Mouse (Mus musculus) left cerebral cortex, adult 9 months (tissue): ENCODE results near the gene Ikzf1.

Source experiments
- DNase-seq, 2 experiments: peaks; one replicate each; pipeline ENCODE4 v3.0.0; 2022; ENCODE audit warnings: low spot score in 2 of 2

Gene Ikzf1

DNA sequence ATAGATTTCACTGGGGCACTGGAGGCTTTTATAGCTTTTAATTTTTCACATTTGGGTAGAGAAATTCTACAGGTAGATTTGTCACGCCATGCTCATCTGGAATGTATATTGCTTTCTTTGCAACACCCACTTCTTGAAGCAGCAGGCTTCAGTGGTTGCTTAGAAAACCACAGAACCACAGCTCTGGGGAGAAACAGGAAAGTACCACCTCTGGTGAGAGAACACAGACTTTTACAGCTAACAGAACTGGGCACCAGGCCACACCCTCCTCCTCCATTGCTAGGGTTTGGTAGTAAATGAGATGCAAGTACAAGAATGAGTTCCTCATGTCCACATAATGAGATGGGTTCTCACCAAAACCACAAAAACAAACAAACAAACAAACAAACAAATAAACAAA is 81.3 kb downstream of the Ikzf1 start:
- DNase-seq = no peak

DNA sequence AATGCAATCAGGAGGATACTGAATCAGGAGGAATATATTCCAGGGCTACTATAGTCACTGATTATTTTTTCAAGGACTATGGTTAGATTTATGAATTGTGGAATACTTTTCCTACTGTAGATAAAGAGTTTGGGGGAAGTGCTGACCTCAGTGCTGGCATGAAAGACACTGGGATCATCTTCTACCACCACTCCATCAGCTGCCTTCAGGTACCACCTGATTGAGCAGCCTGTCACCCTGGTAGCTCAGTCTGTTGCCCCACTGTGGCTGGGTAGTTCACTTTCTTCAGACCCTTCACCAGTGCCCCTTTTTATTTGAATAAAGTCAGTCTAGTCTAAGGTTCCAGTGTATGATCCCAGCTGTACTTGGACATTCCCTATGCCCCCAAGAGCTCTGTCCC is 81.9 kb downstream of the Ikzf1 start:
- DNase-seq = no peak

GRCm38 (mm10) chr11:11768057-11768456 is 83.3 kb downstream of the Ikzf1 start:
- DNase-seq = no peak

DNA sequence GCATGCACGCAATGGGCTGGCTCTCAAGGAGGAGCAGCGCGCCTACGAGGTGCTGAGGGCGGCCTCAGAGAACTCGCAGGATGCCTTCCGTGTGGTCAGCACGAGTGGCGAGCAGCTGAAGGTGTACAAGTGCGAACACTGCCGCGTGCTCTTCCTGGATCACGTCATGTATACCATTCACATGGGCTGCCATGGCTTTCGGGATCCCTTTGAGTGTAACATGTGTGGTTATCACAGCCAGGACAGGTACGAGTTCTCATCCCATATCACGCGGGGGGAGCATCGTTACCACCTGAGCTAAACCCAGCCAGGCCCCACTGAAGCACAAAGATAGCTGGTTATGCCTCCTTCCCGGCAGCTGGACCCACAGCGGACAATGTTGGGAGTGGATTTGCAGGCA is 84.5 kb downstream of the Ikzf1 start:
- DNase-seq = no peak

- DNase-seq = no peak
Observed at GRCm38 (mm10) chr11:11770691-11771090, 85.9 kb downstream of the Ikzf1 start.

DNA sequence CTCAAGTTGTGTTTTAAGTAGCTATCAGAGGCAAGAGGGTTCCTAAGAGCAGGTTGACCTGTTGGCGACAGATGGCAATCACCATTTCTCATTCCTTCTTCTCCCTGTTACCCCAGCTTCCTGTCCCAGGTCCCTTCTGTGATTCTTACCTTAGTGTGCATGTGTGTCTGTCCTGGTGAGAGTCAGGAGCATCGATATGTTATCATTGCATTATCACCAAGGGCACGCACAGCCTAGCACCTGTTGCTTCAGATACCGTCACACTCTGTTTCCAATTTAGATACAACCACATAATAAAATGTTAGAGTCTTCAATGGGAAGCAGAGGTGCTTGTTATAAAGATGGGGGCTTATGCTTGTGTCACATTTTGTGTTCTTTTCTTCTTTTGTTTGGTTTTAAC is 87.4 kb downstream of the Ikzf1 start:
- DNase-seq = no peak

GRCm38 (mm10) chr11:11774384-11774783 is 89.6 kb downstream of the Ikzf1 start:
- no peak for DNase-seq

DNA sequence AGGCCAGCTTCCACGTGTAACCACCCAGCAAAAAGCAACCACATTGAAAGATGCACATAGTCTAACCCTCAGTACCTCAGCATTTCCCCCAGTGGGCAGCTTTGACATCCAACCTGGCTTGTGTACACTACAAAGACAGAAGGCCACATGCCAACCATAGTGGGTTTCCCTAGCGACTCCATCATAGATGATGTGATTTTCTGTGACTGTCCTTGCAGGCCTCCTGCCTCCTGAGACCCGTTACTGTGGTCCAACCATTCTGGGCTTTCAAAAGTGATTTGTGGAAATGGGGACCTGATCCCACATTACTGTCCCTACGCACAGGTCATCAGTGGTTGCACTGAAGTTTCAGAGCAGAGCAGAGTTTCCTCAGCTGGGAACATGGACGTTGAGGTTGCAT is 90.1 kb downstream of the Ikzf1 start:
- no peak for DNase-seq

- DNase-seq = no peak
Observed at GRCm38 (mm10) chr11:11776071-11776821, 91.4 kb downstream of the Ikzf1 start.

GRCm38 (mm10) chr11:11776822-11777174 is 92.0 kb downstream of the Ikzf1 start:
- no peak for DNase-seq

- DNase-seq = no peak
Observed at GRCm38 (mm10) chr11:11777246-11777645, 92.4 kb downstream of the Ikzf1 start.

DNA sequence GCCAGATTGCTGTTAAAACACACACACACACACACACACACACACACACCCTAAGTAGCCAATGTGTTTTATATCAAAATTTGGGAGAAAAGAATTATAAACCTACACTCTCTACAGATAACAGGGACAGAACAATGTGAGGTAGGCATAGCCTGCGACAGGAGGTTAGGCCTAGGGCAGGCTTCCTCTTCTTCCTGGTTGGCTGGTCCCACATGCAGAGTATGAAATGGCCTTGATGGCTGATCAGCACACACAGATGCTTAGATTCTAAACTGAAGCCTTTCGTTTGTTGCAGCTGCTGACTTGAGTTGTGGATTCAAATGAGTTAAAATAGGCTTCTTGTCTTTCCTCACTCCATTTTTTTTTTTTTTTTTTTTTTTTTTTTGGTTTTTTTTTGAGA is 93.0 kb downstream of the Ikzf1 start:
- no peak for DNase-seq

DNA sequence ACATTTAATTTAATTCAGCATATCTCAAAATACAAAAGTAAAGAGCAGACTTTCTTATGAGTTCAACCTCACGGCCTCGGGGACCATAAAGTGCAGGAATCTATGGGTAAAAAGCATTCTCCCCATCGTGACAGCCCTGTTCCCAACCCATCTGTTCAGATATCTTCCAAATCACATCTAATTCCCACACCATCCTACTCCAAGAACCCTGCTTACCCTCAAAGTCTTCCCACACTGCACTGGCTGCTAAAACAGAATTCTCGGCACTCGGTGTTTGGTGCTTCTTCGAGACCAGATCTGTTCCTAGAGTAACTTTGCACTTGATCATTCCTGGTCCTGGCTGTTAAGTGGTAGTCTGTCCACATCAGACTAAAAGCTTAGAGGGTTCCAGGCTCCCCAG is 93.5 kb downstream of the Ikzf1 start:
- peak in 1 of 2 experiments; percentile 8 for DNase-seq

DNA sequence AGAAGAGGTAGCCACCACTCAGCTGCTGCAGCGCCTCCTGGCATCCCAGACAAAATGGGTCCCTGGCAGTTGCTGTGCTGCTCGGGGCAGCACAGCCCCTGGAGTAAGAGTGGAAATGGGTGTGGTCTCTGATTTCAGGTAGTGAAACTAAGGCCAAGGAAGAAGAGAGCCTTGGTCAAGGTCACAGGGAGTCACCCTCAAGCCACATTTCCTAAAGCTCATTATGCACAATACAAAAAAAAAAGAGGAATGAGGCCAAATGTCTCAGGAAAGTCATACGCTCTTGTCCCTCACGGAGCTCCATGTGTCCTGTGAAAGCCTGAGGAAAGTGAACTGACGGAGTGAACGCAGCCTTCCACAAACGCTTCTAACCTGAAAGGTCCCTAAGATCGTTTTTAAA is 96.9 kb downstream of the Ikzf1 start:
- no peak for DNase-seq

- no peak for DNase-seq
Observed at GRCm38 (mm10) chr11:11785457-11785856, 100.7 kb downstream of the Ikzf1 start.

DNA sequence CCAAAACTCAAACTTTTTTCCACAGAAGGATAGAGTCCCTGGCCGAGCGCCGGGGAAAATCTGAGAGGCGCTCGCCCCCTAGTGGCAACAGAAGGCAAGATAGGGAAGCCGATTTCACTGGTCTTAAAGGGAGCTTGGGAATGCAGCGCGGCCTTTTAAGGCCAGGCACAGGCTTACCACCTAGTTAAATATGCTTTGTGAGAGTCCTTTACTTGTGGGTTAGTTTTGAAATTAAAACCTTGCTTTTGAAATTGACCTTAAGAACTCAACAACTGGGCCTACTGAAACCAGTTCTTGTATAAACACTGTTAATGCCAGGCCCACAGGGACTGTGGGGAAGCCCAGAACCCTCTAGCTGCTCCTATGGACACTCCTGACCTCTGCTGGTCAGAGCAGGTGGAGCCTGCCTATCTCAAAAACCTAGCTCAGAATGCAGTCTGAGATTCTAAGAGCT is 103.7 kb downstream of the Ikzf1 start:
- peak in 1 of 2 experiments; percentile 83 for DNase-seq

- DNase-seq = no peak
Observed at GRCm38 (mm10) chr11:11794626-11795025, 109.8 kb downstream of the Ikzf1 start.

DNA sequence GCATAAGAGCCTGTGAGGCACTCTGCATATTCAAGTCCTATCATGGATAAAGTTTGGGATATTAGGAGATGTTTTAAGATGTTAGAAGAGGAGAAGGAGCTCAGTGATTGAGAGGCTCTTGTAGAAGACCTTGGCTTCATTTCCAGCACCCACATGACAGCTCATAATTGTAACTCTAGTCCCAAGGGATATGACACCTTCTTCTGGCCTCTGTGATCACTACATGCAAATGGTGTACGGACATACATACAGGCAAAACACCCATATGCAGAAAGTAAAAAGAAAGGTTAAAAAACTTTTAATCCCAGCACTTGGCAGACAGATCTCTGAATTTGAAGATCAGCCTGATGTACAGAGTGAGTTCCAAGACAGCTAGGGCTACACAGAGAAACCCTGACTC is 113.9 kb downstream of the Ikzf1 start:
- no peak for DNase-seq

- no peak for DNase-seq
Observed at GRCm38 (mm10) chr11:11800304-11800703, 115.5 kb downstream of the Ikzf1 start.

GRCm38 (mm10) chr11:11801067-11801466 is 116.3 kb downstream of the Ikzf1 start:
- no peak for DNase-seq

GRCm38 (mm10) chr11:11804421-11804820 is 119.6 kb downstream of the Ikzf1 start:
- DNase-seq = no peak

GRCm38 (mm10) chr11:11805951-11806350 is 121.1 kb downstream of the Ikzf1 start:
- no peak for DNase-seq

DNA sequence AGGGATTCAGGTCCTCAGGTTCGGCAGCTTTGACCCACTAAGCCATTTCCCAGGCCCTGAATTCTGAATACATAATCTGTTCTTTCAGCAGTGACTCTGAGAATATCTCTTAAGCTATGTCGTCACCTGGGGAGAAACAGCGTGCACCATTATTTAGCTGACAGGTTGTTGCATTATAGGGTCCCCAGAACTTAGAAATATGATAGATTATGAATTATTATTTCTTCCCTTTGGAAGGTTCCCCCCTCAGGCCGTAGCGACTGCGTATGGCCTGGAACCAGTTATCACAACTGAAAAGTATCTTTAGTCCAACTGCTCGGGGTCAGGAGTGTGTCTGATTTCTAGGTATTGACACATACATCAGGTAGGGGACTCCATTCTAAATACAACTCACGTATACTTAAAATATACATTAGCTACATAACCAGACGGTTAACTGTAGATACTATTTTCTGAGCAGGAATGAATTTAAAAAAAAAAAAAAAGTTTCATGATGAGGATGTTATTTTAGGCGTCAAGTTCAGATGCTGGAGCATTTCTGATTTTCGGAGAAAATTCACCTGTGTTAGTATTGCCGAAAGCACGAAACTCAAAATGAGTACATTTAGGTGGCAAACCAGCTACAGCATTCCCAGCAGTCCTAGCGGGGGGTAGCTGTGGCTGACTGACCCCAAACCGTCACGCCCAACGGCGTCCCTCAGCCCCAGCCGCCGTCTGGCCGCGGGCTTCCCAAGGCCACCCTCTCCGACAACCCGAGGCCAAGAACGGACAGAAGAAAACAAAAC is 123.4 kb downstream of the Ikzf1 start:
- no peak for DNase-seq
